Mouse (Mus musculus) olfactory bulb, adult 2 months (tissue): Measurements from ENCODE around the gene Gm11127. TPM values are rescaled to one million over a fixed set of nuclear protein-coding genes. Genes with fewer than 3 reads are reported as not detected.
"Not testable (repeated sequence)": the region's sequence is repeated elsewhere in the genome, so short reads cannot be mapped to it uniquely, and the experiment has no call there.

Experiments
- H3K27ac ChIP-seq: fragments of 200-500 bp; 2 replicates; pipeline ENCODE4 v1.5.1; 2012; ENCODE audit warnings: low read depth, low read length; ENCODE audit not compliant: insufficient read depth
- H3K4me1 ChIP-seq: fragments of 200-500 bp; 2 replicates; pipeline ENCODE4 v1.6.1; 2012; ENCODE audit warnings: low read length; ENCODE audit not compliant: control insufficient read depth, insufficient read depth
- H3K4me3 ChIP-seq: fragments of 200-500 bp; 2 replicates; pipeline ENCODE4 v1.5.1; 2012; ENCODE audit warnings: mild to moderate bottlenecking, low read depth, low read length, moderate library complexity; ENCODE audit not compliant: insufficient read depth
- CTCF ChIP-seq: fragments of 200-500 bp; IDR thresholded peaks from 2 replicates; pipeline ENCODE4 v1.5.1; 2012; ENCODE audit warnings: low read depth, mild to moderate bottlenecking, low read length, moderate library complexity; ENCODE audit not compliant: insufficient read depth
- POLR2A ChIP-seq: fragments of 200-500 bp; IDR thresholded peaks from 2 replicates; pipeline ENCODE4 v1.6.1; 2012; ENCODE audit warnings: mild to moderate bottlenecking, low read depth, low read length, moderate library complexity; ENCODE audit not compliant: insufficient read depth
- WGBS: fragments of 180-500 bp; shearing (Covaris S2); methylation state at CpG from one replicate; pipeline ENCODE4 v1.1.7; 2018; 5-methylcytosine and 5-hydroxymethylcytosine counted together
- polyA plus RNA-seq: library from polyadenylated mRNA; stranded (reverse); fragments of >200 nt; gene quantifications from 2 replicates; pipeline ENCODE4 v1.2.4, GENCODE M21; 2012; ENCODE audit warnings: low replicate concordance; ENCODE audit not compliant: missing spikeins, insufficient read depth, insufficient read length

Gm11127 gene
- polyA plus RNA-seq, 1 experiment, result not detected

GRCm38 (mm10) chr17:36030046-36030702 is 28.0 kb downstream of the Gm11127 start:
- peaks cover 14% of the 10 kb centered on the region for H3K4me1 ChIP-seq
- WGBS, result 84% methylated on average over 4 of the region's 4 CpGs
- H3K27ac ChIP-seq, H3K4me3 ChIP-seq: not testable (repeated sequence)

GRCm38 (mm10) chr17:36028879-36029619 is 29.1 kb downstream of the Gm11127 start:
- 89% methylated on average over 7 of the region's 7 CpGs for WGBS
- Histone ChIP-seq H3K4me3 (no peak overlapping the region), H3K4me1 (peaks cover 15% of the 10 kb centered on the region), H3K27ac (no peak overlapping the region)
- no peak for TF ChIP-seq CTCF
- TF ChIP-seq POLR2A, result no peak

GRCm38 (mm10) chr17:36027663-36028062 is 30.5 kb downstream of the Gm11127 start:
- 93% methylated on average over 4 of the region's 4 CpGs for WGBS
- H3K4me3 ChIP-seq, result no peak overlapping the region
- H3K27ac ChIP-seq, result no peak overlapping the region
- peaks cover 20% of the 10 kb centered on the region for H3K4me1 ChIP-seq
- no peak for TF ChIP-seq POLR2A
- no peak for TF ChIP-seq CTCF

- Histone ChIP-seq H3K4me3 (no peak overlapping the region), H3K4me1 (peaks cover 9% of the 10 kb centered on the region), H3K27ac (no peak overlapping the region)
- WGBS, result 68% methylated on average over 4 of the region's 4 CpGs
- TF ChIP-seq CTCF (no peak), POLR2A (no peak)
Observed at GRCm38 (mm10) chr17:36025901-36026300, 32.3 kb downstream of the Gm11127 start.

- H3K4me1 ChIP-seq, result peaks cover 14% of the 10 kb centered on the region
- no peak for TF ChIP-seq POLR2A
- TF ChIP-seq CTCF, result no peak
- WGBS, result 56% methylated on average over 5 of the region's 5 CpGs
- no peak overlapping the region for H3K27ac ChIP-seq
- H3K4me3 ChIP-seq, result no peak overlapping the region
Observed at GRCm38 (mm10) chr17:36025197-36025596, 33.0 kb downstream of the Gm11127 start.

- Histone ChIP-seq H3K4me3 (no peak overlapping the region), H3K4me1 (peaks cover 14% of the 10 kb centered on the region), H3K27ac (no peak overlapping the region)
- TF ChIP-seq CTCF, result no peak
- no peak for TF ChIP-seq POLR2A
- 55% methylated on average over 9 of the region's 9 CpGs for WGBS
Observed at GRCm38 (mm10) chr17:36023710-36024654, 34.2 kb downstream of the Gm11127 start.

- H3K27ac ChIP-seq, result no peak overlapping the region
- H3K4me1 ChIP-seq, result peaks cover 14% of the 10 kb centered on the region
- WGBS, result 91% methylated on average over 6 of the region's 6 CpGs
- no peak overlapping the region for H3K4me3 ChIP-seq
- TF ChIP-seq CTCF (no peak), POLR2A (no peak)
Observed at GRCm38 (mm10) chr17:36022922-36023321, 35.2 kb downstream of the Gm11127 start.

- no peak for TF ChIP-seq POLR2A
- TF ChIP-seq CTCF, result no peak
- Histone ChIP-seq H3K4me1 (peaks cover 14% of the 10 kb centered on the region), H3K4me3 (no peak overlapping the region), H3K27ac (no peak overlapping the region)
- WGBS, result 95% methylated on average over 9 of the region's 9 CpGs
Observed at GRCm38 (mm10) chr17:36022098-36022497, 36.1 kb downstream of the Gm11127 start.

- Histone ChIP-seq H3K4me3 (no peak overlapping the region), H3K27ac (no peak overlapping the region), H3K4me1 (peaks cover 14% of the 10 kb centered on the region)
- TF ChIP-seq CTCF, result no peak
- no peak for TF ChIP-seq POLR2A
- 97% methylated on average over 1 of the region's 1 CpGs for WGBS
Observed at GRCm38 (mm10) chr17:36021309-36021708, 36.9 kb downstream of the Gm11127 start.
